Mouse (Mus musculus) megakaryocyte, adult 5-6 weeks (primary cell): ENCODE measurements around the gene Rassf4. TPM values are rescaled to one million over a fixed set of nuclear protein-coding genes. Genes with fewer than 3 reads are reported as not detected.

Experiments
- ATAC-seq: 2 replicates; pipeline ENCODE4 v1.8.0; 2016; ENCODE audit warnings: mild to moderate bottlenecking, inconsistent platforms; ENCODE audit not compliant: poor library complexity, severe bottlenecking
- total RNA-seq, 2 experiments: library from RNA; stranded (forward) in 1 of 2; stranded (reverse) in 1 of 2; fragments of 153-499, 151-499 nt in 1 of 2; fragments of 221-1000, 200-1000 nt in 1 of 2; gene quantifications; 2 replicates each; pipeline versions ENCODE4 v1.2.3 to v1.2.4; 2015 to 2017

Gene Rassf4
- total RNA-seq, 2 experiments from 2014 or later: 165 to 229 TPM

GRCm38 (mm10) chr6:116672349-116672748 lies 1.4 kb downstream of the Rassf4 start:
- no peak for ATAC-seq

GRCm38 (mm10) chr6:116671768-116672167 lies 2.0 kb downstream of the Rassf4 start:
- ATAC-seq: no peak

GRCm38 (mm10) chr6:116671031-116671430 lies 2.7 kb downstream of the Rassf4 start:
- ATAC-seq: no peak

- ATAC-seq: no peak
These were observed 3.6 kb downstream of the Rassf4 start for GRCm38 (mm10) chr6:116670144-116670543.

GRCm38 (mm10) chr6:116668682-116669470 lies 4.9 kb downstream of the Rassf4 start:
- peak; percentile 23 for ATAC-seq

GRCm38 (mm10) chr6:116667382-116667781 lies 6.4 kb downstream of the Rassf4 start:
- ATAC-seq: no peak

GRCm38 (mm10) chr6:116666892-116667291 lies 6.9 kb downstream of the Rassf4 start:
- no peak for ATAC-seq

- peak; percentile 28; the same call in 1 of the 2 replicates for ATAC-seq
These were observed 7.5 kb downstream of the Rassf4 start for GRCm38 (mm10) chr6:116666085-116666750.

GRCm38 (mm10) chr6:116664830-116665229 lies 8.9 kb downstream of the Rassf4 start:
- no peak for ATAC-seq

GRCm38 (mm10) chr6:116664031-116664430 lies 9.7 kb downstream of the Rassf4 start:
- peak; percentile 91 for ATAC-seq

GRCm38 (mm10) chr6:116663364-116663763 lies 10.4 kb downstream of the Rassf4 start:
- ATAC-seq: no peak

GRCm38 (mm10) chr6:116653684-116654454 lies 19.9 kb downstream of the Rassf4 start:
- peak; percentile 69 for ATAC-seq

- no peak for ATAC-seq
These were observed 20.6 kb downstream of the Rassf4 start for GRCm38 (mm10) chr6:116653191-116653590.

- peak; percentile 59 for ATAC-seq
These were observed 22.2 kb downstream of the Rassf4 start for GRCm38 (mm10) chr6:116651437-116652118.

- no peak for ATAC-seq
These were observed 23.3 kb downstream of the Rassf4 start, which contains the start of gene Depp1 for GRCm38 (mm10) chr6:116650406-116650805. Gene Depp1, plus strand, starts transcription at chr6:116650609.

- ATAC-seq: no peak
These were observed 23.9 kb downstream of the Rassf4 start for GRCm38 (mm10) chr6:116649811-116650210.

- ATAC-seq: no peak
These were observed 26.0 kb downstream of the Rassf4 start for GRCm38 (mm10) chr6:116647763-116648162.

- no peak for ATAC-seq
These were observed 29.4 kb downstream of the Rassf4 start for GRCm38 (mm10) chr6:116644335-116644734.

GRCm38 (mm10) chr6:116643881-116644280 lies 29.9 kb downstream of the Rassf4 start:
- no peak for ATAC-seq

GRCm38 (mm10) chr6:116642942-116643341 lies 30.8 kb downstream of the Rassf4 start:
- no peak for ATAC-seq

- ATAC-seq: no peak
These were observed 34.1 kb downstream of the Rassf4 start for GRCm38 (mm10) chr6:116639663-116640062.
